Mouse (Mus musculus) hindbrain, embryonic 12.5 days (tissue): ENCODE measurements around the gene C130074G19Rik. TPM values are rescaled to one million over a fixed set of nuclear protein-coding genes. Genes with fewer than 3 reads are reported as not detected.

Experiments
- ATAC-seq: fragments of 200-750 bp; cut with Nextera tagmentation; 2 replicates; pipeline ENCODE4 v1.8.0; 2017; ENCODE audit warnings: moderate TSS enrichment; ENCODE audit not compliant: low FRiP score
- H3K27ac ChIP-seq: fragments of 300-500 bp; sonication (generic); 2 replicates; pipeline ENCODE4 v1.5.1; 2016; ENCODE audit warnings: mild to moderate bottlenecking
- H3K27me3 ChIP-seq: fragments of 300-500 bp; sonication (generic); 2 replicates; pipeline ENCODE4 v1.6.1; 2016; ENCODE audit warnings: mild to moderate bottlenecking
- H3K36me3 ChIP-seq: fragments of 300-500 bp; sonication (generic); 2 replicates; pipeline ENCODE4 v1.6.1; 2016; ENCODE audit warnings: mild to moderate bottlenecking
- H3K4me1 ChIP-seq: fragments of 300-500 bp; sonication (generic); 2 replicates; pipeline ENCODE4 v1.6.1; 2016
- H3K4me2 ChIP-seq: fragments of 300-500 bp; sonication (generic); replicated peaks from 2 replicates; pipeline ENCODE4 v1.6.1; 2016; ENCODE audit warnings: mild to moderate bottlenecking
- H3K4me3 ChIP-seq: fragments of 300-500 bp; sonication (generic); 2 replicates; pipeline ENCODE4 v1.5.1; 2016; ENCODE audit warnings: mild to moderate bottlenecking
- H3K9ac ChIP-seq: fragments of 300-500 bp; sonication (generic); 2 replicates; pipeline ENCODE4 v1.6.1; 2016; ENCODE audit warnings: mild to moderate bottlenecking, moderate library complexity
- H3K9me3 ChIP-seq: fragments of 300-500 bp; sonication (generic); replicated peaks from 2 replicates; pipeline ENCODE4 v1.6.1; 2016; ENCODE audit warnings: mild to moderate bottlenecking
- WGBS: fragments of 180-500 bp; shearing (Covaris S2); methylation state at CpG from one replicate; pipeline ENCODE4 v1.1.7; 2016; 5-methylcytosine and 5-hydroxymethylcytosine counted together
- microRNA counts: library from miRNA; unstranded; fragments of <30 nt; microRNA quantifications from one replicate; lab custom pipeline; 2017
- microRNA-seq: library from miRNA; unstranded; fragments of <30 nt; microRNA quantifications from one replicate; pipeline ENCODE4, GENCODE M21; 2017
- polyA plus RNA-seq: library from polyadenylated mRNA; unstranded; fragments of >200 nt; fragmentation: Nextera tagmentation; extraction: Ambion mirVana; gene quantifications from 2 replicates; pipeline ENCODE4 v1.2.1, GENCODE M21; 2016

Gene C130074G19Rik
- polyA plus RNA-seq, 1 experiment from 2014 or later, result 1.0 TPM

DNA sequence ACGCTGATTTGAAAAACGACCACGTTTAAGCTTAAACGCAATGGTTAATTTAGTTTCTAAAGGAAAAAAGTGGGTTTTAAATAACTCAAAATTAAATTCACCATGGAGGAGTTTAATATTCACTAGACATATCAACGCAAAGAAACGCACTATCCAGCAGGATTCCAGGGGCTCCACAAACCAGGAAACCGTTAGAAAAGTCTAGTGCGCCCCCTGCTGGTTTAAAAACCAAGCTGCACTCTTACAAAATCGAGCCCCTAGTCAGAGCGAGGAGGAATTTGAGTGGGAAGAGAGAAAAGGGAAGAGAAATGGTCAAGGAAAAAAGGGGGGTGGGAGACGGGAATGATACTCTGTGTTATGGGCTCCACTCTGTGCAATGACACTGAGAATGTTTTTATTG lies 57.9 kb downstream of the C130074G19Rik start:
- no peak for ATAC-seq
- Histone ChIP-seq H3K4me2 (peak overlapping the region; percentile 26; the same call in 1 of the 2 replicates), H3K4me1 (peaks cover 9% of the 10 kb centered on the region), H3K4me3 (no peak overlapping the region), H3K27ac (no peak overlapping the region), H3K27me3 (no peaks in the 10 kb centered on the region), H3K36me3 (peaks cover 7% of the 10 kb centered on the region), H3K9me3 (no peaks in the 10 kb centered on the region), H3K9ac (no peak overlapping the region)
- 20% methylated on average over 11 of the region's 11 CpGs for WGBS

DNA sequence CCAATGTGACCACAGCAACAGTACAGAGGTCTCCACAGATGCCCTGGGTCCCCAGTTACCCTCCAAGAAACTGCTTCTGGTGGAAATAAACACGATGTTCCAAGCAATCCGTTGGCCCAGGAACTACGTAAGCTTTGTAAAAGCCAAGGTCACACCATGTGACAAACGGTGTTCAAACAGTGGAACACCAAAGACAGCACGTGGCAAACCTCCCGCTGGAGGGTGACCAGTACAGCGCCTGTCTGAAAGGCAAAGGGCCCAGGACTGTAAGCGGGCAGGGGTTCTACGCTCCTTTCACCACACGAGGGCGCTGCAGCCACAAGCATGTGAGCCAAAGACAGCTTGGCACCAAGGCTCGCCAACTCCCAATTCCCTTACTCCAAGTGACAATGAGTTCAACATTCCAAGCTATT lies 58.6 kb downstream of the C130074G19Rik start:
- H3K27ac ChIP-seq, result no peak overlapping the region
- peak overlapping the region; percentile 26 for H3K4me2 ChIP-seq
- peaks cover 9% of the 10 kb centered on the region for H3K4me1 ChIP-seq
- 5% methylated on average over 12 of the region's 12 CpGs for WGBS
- ATAC-seq, result peak; percentile 85
- H3K36me3 ChIP-seq, result peaks cover 9% of the 10 kb centered on the region; the same call in 1 of the 2 replicates
- no peak overlapping the region for H3K9ac ChIP-seq
- no peaks in the 10 kb centered on the region for H3K9me3 ChIP-seq
- no peaks in the 10 kb centered on the region for H3K27me3 ChIP-seq
- no peak overlapping the region for H3K4me3 ChIP-seq

DNA sequence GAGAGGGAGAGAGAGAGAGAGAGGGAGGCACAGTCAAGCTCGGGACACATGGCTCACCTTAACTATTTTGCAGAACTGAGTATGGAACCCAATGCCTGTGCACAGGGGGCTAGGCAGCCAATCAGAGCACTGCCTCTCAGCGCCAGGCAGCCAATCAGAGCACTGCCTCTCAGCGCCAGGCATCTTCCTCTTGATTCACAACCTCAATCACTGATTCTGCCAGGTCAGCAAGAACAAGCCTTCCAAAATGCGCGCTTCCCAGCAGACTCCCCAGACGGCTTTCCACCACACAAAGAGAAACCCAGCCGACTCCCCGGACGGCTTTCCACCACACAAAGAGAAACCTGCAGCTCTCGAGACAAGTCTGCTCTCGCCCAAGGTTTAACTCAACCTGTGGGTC lies 60.3 kb downstream of the C130074G19Rik start:
- H3K27ac ChIP-seq, result no peak overlapping the region
- WGBS, result 9% methylated on average over 11 of the region's 11 CpGs
- H3K4me2 ChIP-seq, result peak overlapping the region; percentile 41
- peaks cover 13% of the 10 kb centered on the region; the same call in 1 of the 2 replicates for H3K36me3 ChIP-seq
- H3K27me3 ChIP-seq, result no peaks in the 10 kb centered on the region
- no peak for ATAC-seq
- no peak overlapping the region for H3K9ac ChIP-seq
- H3K9me3 ChIP-seq, result no peaks in the 10 kb centered on the region
- peaks cover 9% of the 10 kb centered on the region for H3K4me1 ChIP-seq
- H3K4me3 ChIP-seq, result no peak overlapping the region

MicroRNAs encoded within 50 kb of the gene (microRNA counts, 519-probe panel; counts per million panel counts)
- microRNA mmu-miR-1981 (lab: Ali Mortazavi, UCI), result 470 counts per million, percentile 58 among the panel's probes with 10 or more counts

Small RNA genes within 50 kb of the gene (microRNA-seq; reads per million reads assigned to microRNA genes)
- gene Mir1981, result 95.2 reads per million, percentile 45 among the genes with 10 or more reads in this experiment

Other genes with a start within 250 kb of the C130074G19Rik start
- gene Hlx, start 150.6 kb downstream of the C130074G19Rik start, polyA plus RNA-seq, result 5.6 and 9.1 TPM in 2 replicates
- gene Marc1, start 71.9 kb downstream of the C130074G19Rik start, polyA plus RNA-seq, result not detected in 2 replicates
- gene Marc2, start 36.8 kb downstream of the C130074G19Rik start, polyA plus RNA-seq, result 105 and 121 TPM in 2 replicates
- 7.5 and 8.7 TPM in 2 replicates for gene Mark1, start 116.4 kb upstream of the C130074G19Rik start, polyA plus RNA-seq